Mouse (Mus musculus): ENCODE data around the gene Slc25a17.

DNA sequence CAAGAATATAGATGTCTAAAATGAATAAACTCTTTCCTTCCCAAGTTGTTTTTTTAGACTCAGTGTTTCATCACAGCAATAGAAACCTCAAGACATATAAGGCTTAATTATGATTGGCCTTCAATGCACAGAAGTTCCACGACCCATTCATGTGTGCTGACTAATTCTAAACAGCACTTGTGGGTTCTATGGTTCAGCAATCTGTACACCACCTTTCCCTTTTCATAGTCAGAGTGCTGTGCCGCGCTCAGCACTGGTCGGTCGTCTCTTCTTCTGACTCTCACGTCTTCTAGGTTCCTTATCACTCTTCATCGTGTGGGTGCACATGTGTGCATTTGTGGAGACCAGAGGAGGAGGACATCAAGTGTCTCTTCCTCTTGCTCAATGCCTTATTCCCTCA is 52.6 kb downstream of the Slc25a17 start:
- TF ChIP-seq CTCF (IDR thresholded peaks at IDR 0.05; ENCODE audit: low read depth), result no peak
- no peak for TF ChIP-seq EP300 (IDR thresholded peaks at IDR 0.05; ENCODE audit: low read depth)

All from heart, postnatal 0 days (tissue).